Mouse (Mus musculus) frontal cortex, postnatal 25 days (tissue): ENCODE data around the gene Zfp524.
"Not testable (repeated sequence)": the region's sequence is repeated elsewhere in the genome, so short reads cannot be mapped to it uniquely, and the experiment has no call there.

Experiments used
- DNase-seq, 2 experiments: peaks; one replicate each; pipeline ENCODE4 v3.0.0; 2022; ENCODE audit warnings: low spot score in 2 of 2

The Zfp524 gene

GRCm38 (mm10) chr7:5014251-5015117, at the start of gene Zfp524, which contains the start of gene Fiz1:
Gene Zfp524, plus strand, starts transcription at chr7:5014415.
Gene Fiz1, minus strand, starts transcription at chr7:5014697.
- peak; percentile 91 to 97 for DNase-seq

- no peak for DNase-seq
Measured at GRCm38 (mm10) chr7:4964988-4965387, 49.2 kb upstream of the Zfp524 start.

GRCm38 (mm10) chr7:4971068-4971467, 43.1 kb upstream of the Zfp524 start, which contains the start of gene Sbk3:
Gene Sbk3, minus strand, starts transcription at chr7:4971168.
- no peak for DNase-seq

GRCm38 (mm10) chr7:4971710-4972109, 42.5 kb upstream of the Zfp524 start:
- DNase-seq = no peak

GRCm38 (mm10) chr7:4972321-4973047, 41.7 kb upstream of the Zfp524 start:
- DNase-seq = no peak

- no peak for DNase-seq
Measured at GRCm38 (mm10) chr7:4975455-4975854, 38.8 kb upstream of the Zfp524 start.

GRCm38 (mm10) chr7:4976832-4977231, 37.4 kb upstream of the Zfp524 start:
- no peak for DNase-seq

- no peak for DNase-seq
Measured at GRCm38 (mm10) chr7:4988250-4988649, 26.0 kb upstream of the Zfp524 start.

- DNase-seq = no peak
Measured at GRCm38 (mm10) chr7:4993347-4993998, 20.7 kb upstream of the Zfp524 start.

- no peak for DNase-seq
Measured at GRCm38 (mm10) chr7:4993999-4994788, 20.0 kb upstream of the Zfp524 start.

- DNase-seq = no peak
Measured at GRCm38 (mm10) chr7:4995268-4996002, 18.8 kb upstream of the Zfp524 start.

GRCm38 (mm10) chr7:4996003-4996895, 18.0 kb upstream of the Zfp524 start, which contains the start of gene Zfp579:
Gene Zfp579, minus strand, starts transcription at chr7:4996158.
- peak; percentile 83 to 89 for DNase-seq

- no peak for DNase-seq
Measured at GRCm38 (mm10) chr7:4996934-4997333, 17.3 kb upstream of the Zfp524 start.

GRCm38 (mm10) chr7:4999876-5000275, 14.3 kb upstream of the Zfp524 start:
- DNase-seq = no peak

- not testable (repeated sequence) for DNase-seq
Measured at GRCm38 (mm10) chr7:5002876-5003275, 11.3 kb upstream of the Zfp524 start.

GRCm38 (mm10) chr7:5008229-5008628, 6.0 kb upstream of the Zfp524 start:
- DNase-seq = no peak

GRCm38 (mm10) chr7:5012681-5013513, 1.3 kb upstream of the Zfp524 start:
- no peak for DNase-seq

GRCm38 (mm10) chr7:5015118-5016001, 1.1 kb downstream of the Zfp524 start, which contains the start of gene Gm44973:
Gene Gm44973, plus strand, starts transcription at chr7:5015496.
- DNase-seq = peak; percentile 79 to 82
